Mouse (Mus musculus) limb, embryonic 11.5 days (tissue): ENCODE measurements around the gene Olfr1100. TPM values are rescaled to one million over a fixed set of nuclear protein-coding genes. Genes with fewer than 3 reads are reported as not detected.

Source experiments
- ATAC-seq: fragments of 200-750 bp; cut with Nextera tagmentation; 2 replicates; pipeline ENCODE4 v1.8.0; 2017; ENCODE audit warnings: low read depth; ENCODE audit not compliant: insufficient number of reproducible peaks, low FRiP score, low TSS enrichment
- DNase-seq: peaks from one replicate; pipeline ENCODE4 v3.0.0-alpha.2; 2015; ENCODE audit warnings: low spot score
- H3K27ac ChIP-seq: fragments of 300-500 bp; sonication (generic); replicated peaks from 2 replicates; pipeline ENCODE4 v1.5.1; 2014; ENCODE audit warnings: low read depth, mild to moderate bottlenecking, low read length
- H3K27me3 ChIP-seq: fragments of 300-500 bp; sonication (generic); 2 replicates; pipeline ENCODE4 v1.6.1; 2014; ENCODE audit warnings: mild to moderate bottlenecking, low read length, mixed read lengths; ENCODE audit not compliant: control insufficient read depth, insufficient read depth
- H3K36me3 ChIP-seq: fragments of 300-500 bp; sonication (generic); 2 replicates; pipeline ENCODE4 v1.6.1; 2014; ENCODE audit warnings: mild to moderate bottlenecking, low read length, moderate library complexity, mixed read lengths; ENCODE audit not compliant: control insufficient read depth, insufficient read depth
- H3K4me1 ChIP-seq: fragments of 300-500 bp; sonication (generic); 2 replicates; pipeline ENCODE4 v1.6.1; 2014; ENCODE audit warnings: low read length, mixed read lengths; ENCODE audit not compliant: control insufficient read depth, insufficient read depth
- H3K4me2 ChIP-seq: fragments of 300-500 bp; sonication (generic); 2 replicates; pipeline ENCODE4 v1.6.1; 2014; ENCODE audit warnings: low read depth, mild to moderate bottlenecking, moderate library complexity; ENCODE audit not compliant: severe bottlenecking
- H3K4me3 ChIP-seq: fragments of 300-500 bp; sonication (generic); 2 replicates; pipeline ENCODE4 v1.5.1; 2014; ENCODE audit warnings: low read depth, low read length
- H3K9ac ChIP-seq: fragments of 300-500 bp; sonication (generic); 2 replicates; pipeline ENCODE4 v1.6.1; 2014; ENCODE audit warnings: mild to moderate bottlenecking, low read length
- H3K9me3 ChIP-seq: fragments of 300-500 bp; sonication (generic); 2 replicates; pipeline ENCODE4 v1.6.1; 2016; ENCODE audit warnings: low read length; ENCODE audit not compliant: control insufficient read depth
- WGBS: fragments of 180-500 bp; shearing (Covaris S2); extraction: QIAGEN DNeasy Blood & Tissue Kit; methylation state at CpG from one replicate; pipeline ENCODE4 v1.1.7; 2014; 5-methylcytosine and 5-hydroxymethylcytosine counted together
- polyA plus RNA-seq: library from polyadenylated mRNA; unstranded; fragments of >200 nt; fragmentation: Nextera tagmentation; extraction: Ambion mirVana; gene quantifications from 2 replicates; pipeline ENCODE4 v1.2.1, GENCODE M21; 2014

The Olfr1100 gene
- polyA plus RNA-seq = not detected in 2 replicates

DNA sequence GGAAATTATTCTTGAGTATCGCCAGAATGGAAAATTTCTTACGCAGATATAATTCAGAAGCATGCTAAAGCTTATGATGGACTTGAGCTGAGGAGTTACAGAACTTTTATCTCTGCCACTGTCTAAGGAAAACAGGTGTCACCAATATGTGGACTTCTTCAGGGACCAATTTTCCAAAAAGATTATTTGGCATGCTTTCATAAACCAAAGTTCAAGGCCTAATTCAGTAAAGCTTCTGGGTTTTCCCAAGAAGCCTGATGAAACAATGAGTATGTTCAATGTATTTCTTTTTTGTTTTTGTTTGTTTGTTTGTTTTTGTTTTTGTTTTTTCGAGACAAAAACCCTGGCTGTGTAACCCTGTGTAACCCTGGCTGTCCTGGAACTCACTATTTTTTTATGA is at the start of gene Olfr1100:
Gene Olfr1100, minus strand, starts transcription at position 101 of the 400 bp plus-strand sequence.
- Histone ChIP-seq H3K4me2 (no peak within 1 kb of the TSS), H3K27ac (no peak within 1 kb of the TSS), H3K4me3 (no peak within 1 kb of the TSS), H3K27me3 (no peaks in the 10 kb centered on the region), H3K9me3 (no peaks in the 10 kb centered on the region), H3K4me1 (no peaks in the 10 kb centered on the region), H3K36me3 (no peaks in the 10 kb centered on the region), H3K9ac (no peak within 1 kb of the TSS)
- ATAC-seq = no peak
- no peak for DNase-seq
- 82% methylated on average over 3 of the region's 3 CpGs for WGBS

- DNase-seq (no peak), ATAC-seq (no peak)
- WGBS = 95% methylated on average over 1 of the region's 1 CpGs
Measured at GRCm38 (mm10) chr2:87026980-87027379, 47.2 kb upstream of the Olfr1100 start, which contains the start of gene Olfr1104. Olfr1104 (minus strand) TSS chr2:87027080.

GRCm38 (mm10) chr2:86998098-86998497 is 18.3 kb upstream of the Olfr1100 start, which contains the start of gene Olfr1102:
Olfr1102 (plus strand) TSS chr2:86998398.
- Histone ChIP-seq H3K4me2 (no peak within 1 kb of the TSS), H3K27ac (no peak within 1 kb of the TSS), H3K9me3 (no peaks in the 10 kb centered on the region), H3K9ac (no peak within 1 kb of the TSS), H3K27me3 (no peaks in the 10 kb centered on the region), H3K36me3 (no peaks in the 10 kb centered on the region), H3K4me3 (no peak within 1 kb of the TSS), H3K4me1 (no peaks in the 10 kb centered on the region)
- no peak for ATAC-seq
- DNase-seq = no peak

More at GRCm38 (mm10) chr2:87026980-87027379, 47.2 kb upstream of the Olfr1100 start, which contains the start of gene Olfr1104:
- Histone ChIP-seq H3K27ac (no peak within 1 kb of the TSS), H3K36me3 (no peaks in the 10 kb centered on the region), H3K4me1 (no peaks in the 10 kb centered on the region), H3K27me3 (no peaks in the 10 kb centered on the region), H3K9ac (no peak within 1 kb of the TSS), H3K9me3 (no peaks in the 10 kb centered on the region), H3K4me2 (no peak within 1 kb of the TSS), H3K4me3 (no peak within 1 kb of the TSS)

- no peaks in the 10 kb centered on the region for H3K36me3 ChIP-seq
- DNase-seq (no peak), ATAC-seq (no peak)
- no peaks in the 10 kb centered on the region for H3K4me1 ChIP-seq
- H3K27me3 ChIP-seq = no peaks in the 10 kb centered on the region
- H3K9ac ChIP-seq = no peak within 1 kb of the TSS
- WGBS = 85% methylated on average over 3 of the region's 3 CpGs
- H3K4me2 ChIP-seq = no peak within 1 kb of the TSS
- no peak within 1 kb of the TSS for H3K4me3 ChIP-seq
- H3K27ac ChIP-seq = no peak within 1 kb of the TSS
- H3K9me3 ChIP-seq = no peaks in the 10 kb centered on the region
Measured at GRCm38 (mm10) chr2:86991121-86991520, 11.4 kb upstream of the Olfr1100 start, which contains the start of gene Olfr1101. Olfr1101 (minus strand) TSS chr2:86991221.

GRCm38 (mm10) chr2:86960593-86960992 is 19.2 kb downstream of the Olfr1100 start, which contains the start of gene Olfr1099:
Olfr1099 (minus strand) TSS chr2:86960693.
- 87% methylated on average over 1 of the region's 1 CpGs for WGBS
- no peaks in the 10 kb centered on the region for H3K27me3 ChIP-seq
- H3K4me3 ChIP-seq = no peak within 1 kb of the TSS
- H3K36me3 ChIP-seq = no peaks in the 10 kb centered on the region
- DNase-seq (no peak), ATAC-seq (no peak)
- H3K9ac ChIP-seq = no peak within 1 kb of the TSS
- H3K9me3 ChIP-seq = no peaks in the 10 kb centered on the region
- H3K4me2 ChIP-seq = no peak within 1 kb of the TSS
- no peak within 1 kb of the TSS for H3K27ac ChIP-seq
- no peaks in the 10 kb centered on the region for H3K4me1 ChIP-seq

- no peak overlapping the region for H3K9ac ChIP-seq
Measured at GRCm38 (mm10) chr2:86926557-86926956, 53.2 kb downstream of the Olfr1100 start.

More at GRCm38 (mm10) chr2:86926557-86926956, 53.2 kb downstream of the Olfr1100 start:
- Histone ChIP-seq H3K4me3 (no peak overlapping the region), H3K36me3 (no peaks in the 10 kb centered on the region), H3K4me2 (no peak overlapping the region), H3K9me3 (no peaks in the 10 kb centered on the region), H3K27ac (no peak overlapping the region), H3K4me1 (no peaks in the 10 kb centered on the region), H3K27me3 (no peaks in the 10 kb centered on the region)
- ATAC-seq (no peak), DNase-seq (no peak)

Other genes starting within 250 kb of the Olfr1100 start
- gene Olfr1089, start 246.3 kb downstream of the Olfr1100 start, polyA plus RNA-seq = not detected in 2 replicates
- gene Olfr1090, start 221.0 kb downstream of the Olfr1100 start, polyA plus RNA-seq = not detected in 2 replicates
- gene Olfr1093, start 197.5 kb downstream of the Olfr1100 start, polyA plus RNA-seq = not detected in 2 replicates
- gene Olfr141, start 169.9 kb downstream of the Olfr1100 start, polyA plus RNA-seq = not detected in 2 replicates
- gene Olfr1094, start 155.3 kb downstream of the Olfr1100 start, polyA plus RNA-seq = not detected in 2 replicates
- not detected in 2 replicates for gene Olfr1095, start 128.3 kb downstream of the Olfr1100 start, polyA plus RNA-seq
- gene Gm13723, start 105.2 kb downstream of the Olfr1100 start, polyA plus RNA-seq = not detected in 2 replicates
- gene Olfr1097, start 87.7 kb downstream of the Olfr1100 start, polyA plus RNA-seq = not detected in 2 replicates
- gene Olfr1098, start 55.4 kb downstream of the Olfr1100 start, polyA plus RNA-seq = not detected in 2 replicates
- not detected in 2 replicates for gene Olfr1099, start 19.3 kb downstream of the Olfr1100 start, polyA plus RNA-seq
- not detected in 2 replicates for gene Olfr1101, start 11.3 kb upstream of the Olfr1100 start, polyA plus RNA-seq
- not detected in 2 replicates for gene Olfr1102, start 18.4 kb upstream of the Olfr1100 start, polyA plus RNA-seq
- gene Olfr1104, start 47.1 kb upstream of the Olfr1100 start, polyA plus RNA-seq = not detected in 2 replicates
- not detected in 2 replicates for gene Olfr1105, start 56.6 kb upstream of the Olfr1100 start, polyA plus RNA-seq
- not detected in 2 replicates for gene Olfr1106, start 72.3 kb upstream of the Olfr1100 start, polyA plus RNA-seq
- not detected in 2 replicates for gene Olfr1107, start 95.9 kb upstream of the Olfr1100 start, polyA plus RNA-seq
- not detected in 2 replicates for gene Olfr1109, start 116.1 kb upstream of the Olfr1100 start, polyA plus RNA-seq
- not detected in 2 replicates for gene Olfr259, start 134.6 kb upstream of the Olfr1100 start, polyA plus RNA-seq
- not detected in 2 replicates for gene Olfr1110, start 160.3 kb upstream of the Olfr1100 start, polyA plus RNA-seq
- not detected in 2 replicates for gene Olfr1111, start 172.7 kb upstream of the Olfr1100 start, polyA plus RNA-seq
- not detected in 2 replicates for gene Olfr1112, start 207.8 kb upstream of the Olfr1100 start, polyA plus RNA-seq
- gene Olfr1113, start 229.0 kb upstream of the Olfr1100 start, polyA plus RNA-seq = not detected in 2 replicates